Mouse (Mus musculus): Measurements from ENCODE around the gene Lmntd1. TPM values are rescaled to one million over a fixed set of nuclear protein-coding genes. Genes with fewer than 3 reads are reported as not detected.

The Lmntd1 gene
- polyA plus RNA-seq, 1 experiment from 2014 or later, result 0.33 TPM

- no peak for DNase-seq (ENCODE audit: low spot score)
Measured at GRCm38 (mm10) chr6:145605203-145605602, 8.9 kb downstream of the Lmntd1 start.

GRCm38 (mm10) chr6:145604648-145605047, 9.5 kb downstream of the Lmntd1 start:
- DNase-seq (ENCODE audit: low spot score), result no peak

GRCm38 (mm10) chr6:145604126-145604525, 10.0 kb downstream of the Lmntd1 start:
- no peak for DNase-seq (ENCODE audit: low spot score)

GRCm38 (mm10) chr6:145598794-145599555, 15.1 kb downstream of the Lmntd1 start:
- no peak for DNase-seq (ENCODE audit: low spot score)

GRCm38 (mm10) chr6:145595905-145596304, 18.2 kb downstream of the Lmntd1 start:
- DNase-seq (ENCODE audit: low spot score), result no peak

GRCm38 (mm10) chr6:145593991-145594390, 20.1 kb downstream of the Lmntd1 start:
- no peak for DNase-seq (ENCODE audit: low spot score)

- no peak for DNase-seq (ENCODE audit: low spot score)
Measured at GRCm38 (mm10) chr6:145592531-145592998, 21.6 kb downstream of the Lmntd1 start.

GRCm38 (mm10) chr6:145592036-145592435, 22.1 kb downstream of the Lmntd1 start:
- DNase-seq (ENCODE audit: low spot score), result no peak

GRCm38 (mm10) chr6:145591578-145591977, 22.5 kb downstream of the Lmntd1 start:
- DNase-seq (ENCODE audit: low spot score), result no peak

GRCm38 (mm10) chr6:145590501-145591293, 23.4 kb downstream of the Lmntd1 start:
- no peak for DNase-seq (ENCODE audit: low spot score)

- no peak for DNase-seq (ENCODE audit: low spot score)
Measured at GRCm38 (mm10) chr6:145585052-145585973, 28.8 kb downstream of the Lmntd1 start.

GRCm38 (mm10) chr6:145581366-145582170, 32.6 kb downstream of the Lmntd1 start:
- no peak for DNase-seq (ENCODE audit: low spot score)

GRCm38 (mm10) chr6:145579761-145580160, 34.4 kb downstream of the Lmntd1 start:
- no peak for DNase-seq (ENCODE audit: low spot score)

GRCm38 (mm10) chr6:145578457-145579185, 35.5 kb downstream of the Lmntd1 start:
- DNase-seq (ENCODE audit: low spot score), result no peak

- no peak for DNase-seq (ENCODE audit: low spot score)
Measured at GRCm38 (mm10) chr6:145576762-145577161, 37.4 kb downstream of the Lmntd1 start.

- DNase-seq (ENCODE audit: low spot score), result no peak
Measured at GRCm38 (mm10) chr6:145573250-145574013, 40.7 kb downstream of the Lmntd1 start.

GRCm38 (mm10) chr6:145568701-145569100, 45.4 kb downstream of the Lmntd1 start:
- DNase-seq (ENCODE audit: low spot score), result no peak

- no peak for DNase-seq (ENCODE audit: low spot score)
Measured at GRCm38 (mm10) chr6:145567832-145568231, 46.3 kb downstream of the Lmntd1 start.

GRCm38 (mm10) chr6:145567296-145567695, 46.8 kb downstream of the Lmntd1 start:
- no peak for DNase-seq (ENCODE audit: low spot score)

Data from thymus, postnatal 0 days (tissue).